ENCODE assay signal across 8 mouse cellular contexts in genomic region chr10:61536130-61537035, GRCm38 (mm10). TPM values are rescaled to one million over a fixed set of nuclear protein-coding genes. Genes with fewer than 3 reads are reported as not detected.
DNase-seq lines count a peak whose midpoint lies in the region; ATAC-seq lines count a peak whose summit lies in the region.

No protein-coding gene starts in this region.

- H3K9ac ChIP-seq in embryonic facial prominence, embryonic 14.5 days (ENCODE audit: low read depth, low read length): no peak overlapping the region
- peak overlapping the region; percentile 56 for H3K9ac ChIP-seq in heart, embryonic 14.5 days (ENCODE audit: low read length)
- H3K9ac ChIP-seq in kidney, embryonic 15.5 days: no peak overlapping the region
- no peak overlapping the region for H3K9ac ChIP-seq in stomach, embryonic 14.5 days (replicated peaks; ENCODE audit: low read depth, low read length)

- DNase-seq in thymus, postnatal 4 days: peak; percentile 19
- DNase-seq in thymus, postnatal 10 days (ENCODE audit: low spot score in 2 of 2): no peak
- peak; percentile 88 for DNase-seq in embryonic facial prominence, embryonic 14.5 days (ENCODE audit: low spot score)
- DNase-seq in thymus, postnatal 0 days (ENCODE audit: low spot score): no peak

- H3K4me2 ChIP-seq in embryonic facial prominence, embryonic 14.5 days (ENCODE audit: low read depth, low read length): peak overlapping the region; percentile 34
- H3K4me2 ChIP-seq in heart, embryonic 14.5 days (ENCODE audit: low read length): peak overlapping the region; percentile 51
- H3K4me2 ChIP-seq in kidney, embryonic 15.5 days: peak overlapping the region; percentile 29
- H3K4me2 ChIP-seq in stomach, embryonic 14.5 days (replicated peaks; ENCODE audit: low read depth, low read length): 0 out of 2 replicates have a peak overlapping the region, but pooled peaks have one; percentile 10

- H3K27ac ChIP-seq in embryonic facial prominence, embryonic 14.5 days (replicated peaks; ENCODE audit: low read depth, low read length): peak overlapping the region; percentile 72
- H3K27ac ChIP-seq in heart, embryonic 14.5 days (replicated peaks in 1 of 2; ENCODE audit: control insufficient read depth in 1 of 2, insufficient read depth in 1 of 2, low read depth in 2 of 2, low read length in 2 of 2): peak overlapping the region; percentile 63 to 92
- peak overlapping the region; percentile 70 for H3K27ac ChIP-seq in kidney, embryonic 15.5 days
- peak overlapping the region; percentile 52; the same call in 1 of the 2 replicates for H3K27ac ChIP-seq in stomach, embryonic 14.5 days (ENCODE audit: low read length)

- 23% methylated on average over 15 of the region's 20 CpGs for WGBS in embryonic facial prominence, embryonic 14.5 days
- WGBS in heart, embryonic 14.5 days: 11% methylated on average over 20 of the region's 20 CpGs
- WGBS in kidney, embryonic 15.5 days: 19% methylated on average over 20 of the region's 20 CpGs
- 27% methylated on average over 20 of the region's 20 CpGs for WGBS in stomach, embryonic 14.5 days

- no peaks in the 10 kb centered on the region for H3K36me3 ChIP-seq in embryonic facial prominence, embryonic 14.5 days (ENCODE audit: control insufficient read depth, insufficient read depth, low read length)
- H3K36me3 ChIP-seq in heart, embryonic 14.5 days (ENCODE audit: control insufficient read depth, insufficient read depth, low read length): no peaks in the 10 kb centered on the region
- no peaks in the 10 kb centered on the region for H3K36me3 ChIP-seq in kidney, embryonic 15.5 days
- no peaks in the 10 kb centered on the region for H3K36me3 ChIP-seq in megakaryocyte, embryonic 14.5 days (replicated peaks; ENCODE audit: low read length)
- H3K36me3 ChIP-seq in stomach, embryonic 14.5 days (ENCODE audit: control insufficient read depth, insufficient read depth, low read length): no peaks in the 10 kb centered on the region

- peaks cover 24% of the 10 kb centered on the region for H3K4me1 ChIP-seq in embryonic facial prominence, embryonic 14.5 days (ENCODE audit: control insufficient read depth, insufficient read depth, low read length)
- peaks cover 24 to 33% of the 10 kb centered on the region in 2 experiments for H3K4me1 ChIP-seq in heart, embryonic 14.5 days (ENCODE audit: control insufficient read depth in 2 of 2, insufficient read depth in 2 of 2, low read length in 2 of 2)
- peaks cover 33% of the 10 kb centered on the region for H3K4me1 ChIP-seq in kidney, embryonic 15.5 days
- peaks cover 14% of the 10 kb centered on the region for H3K4me1 ChIP-seq in megakaryocyte, embryonic 14.5 days
- H3K4me1 ChIP-seq in stomach, embryonic 14.5 days (ENCODE audit: control insufficient read depth, insufficient read depth, low read length): peaks cover 24% of the 10 kb centered on the region

- H3K27me3 ChIP-seq in embryonic facial prominence, embryonic 14.5 days (replicated peaks; ENCODE audit: control insufficient read depth, insufficient read depth, low read length): no peaks in the 10 kb centered on the region
- no peaks in the 10 kb centered on the region for H3K27me3 ChIP-seq in heart, embryonic 14.5 days (ENCODE audit: control insufficient read depth, insufficient read depth, low read length)
- no peaks in the 10 kb centered on the region for H3K27me3 ChIP-seq in kidney, embryonic 15.5 days
- H3K27me3 ChIP-seq in megakaryocyte, embryonic 14.5 days (replicated peaks): no peaks in the 10 kb centered on the region
- no peaks in the 10 kb centered on the region for H3K27me3 ChIP-seq in stomach, embryonic 14.5 days (ENCODE audit: control insufficient read depth, insufficient read depth, low read length)

- no peak overlapping the region for H3K4me3 ChIP-seq in embryonic facial prominence, embryonic 14.5 days (ENCODE audit: low read depth, low read length)
- H3K4me3 ChIP-seq in heart, embryonic 14.5 days (ENCODE audit: control insufficient read depth in 1 of 2, insufficient read depth in 1 of 2, low read depth in 1 of 2, low read length in 2 of 2): peak overlapping the region in 1 of 2 experiments; percentile 2; a peak in 1 of 4 replicates
- no peak overlapping the region for H3K4me3 ChIP-seq in kidney, embryonic 15.5 days (replicated peaks)
- peak overlapping the region; percentile 3 for H3K4me3 ChIP-seq in megakaryocyte, embryonic 14.5 days (replicated peaks)
- no peak overlapping the region for H3K4me3 ChIP-seq in stomach, embryonic 14.5 days (ENCODE audit: low read depth, low read length)

- peak; percentile 82 for ATAC-seq in embryonic facial prominence, embryonic 14.5 days (ENCODE audit: low read depth)
- peak; percentile 57 for ATAC-seq in heart, embryonic 14.5 days (ENCODE audit: insufficient number of reproducible peaks, insufficient read depth, low FRiP score, low read depth)
- peak; percentile 71 for ATAC-seq in kidney, embryonic 15.5 days (replicated peaks; ENCODE audit: low FRiP score)
- ATAC-seq in stomach, embryonic 14.5 days (ENCODE audit: insufficient number of reproducible peaks, insufficient read depth, low FRiP score, low read depth): peak; percentile 66

- H3K9me3 ChIP-seq in embryonic facial prominence, embryonic 14.5 days (ENCODE audit: control insufficient read depth, low read length): no peaks in the 10 kb centered on the region
- no peaks in the 10 kb centered on the region for H3K9me3 ChIP-seq in heart, embryonic 14.5 days (ENCODE audit: control insufficient read depth, low read length)
- H3K9me3 ChIP-seq in kidney, embryonic 15.5 days (replicated peaks): no peaks in the 10 kb centered on the region
- H3K9me3 ChIP-seq in megakaryocyte, embryonic 14.5 days: no peaks in the 10 kb centered on the region
- no peaks in the 10 kb centered on the region for H3K9me3 ChIP-seq in stomach, embryonic 14.5 days (ENCODE audit: control insufficient read depth, low read depth, low read length)

RNA-seq across cellular contexts. Expression of gene Npffr1, which starts 58.9 kb away (rescaled TPM):
- 0.06 and 0.08 TPM in 2 replicates for polyA plus RNA-seq in embryonic facial prominence, embryonic 14.5 days (2014; fragmentation: Nextera tagmentation; extraction: Ambion mirVana)
- polyA plus RNA-seq in heart, embryonic 14.5 days (2014; fragmentation: Nextera tagmentation; extraction: Ambion mirVana): 0.05 TPM in 1 of 2 replicates, not detected in the other
- polyA plus RNA-seq in kidney, embryonic 15.5 days (2015; fragmentation: Nextera tagmentation; extraction: Ambion mirVana): 0.12 and 0.21 TPM in 2 replicates
- polyA plus RNA-seq in megakaryocyte, embryonic 14.5 days (2012; ENCODE audit: insufficient read depth, low replicate concordance): 0.09 TPM in 1 of 2 replicates, not detected in the other
- not detected in 2 replicates for polyA plus RNA-seq in stomach, embryonic 14.5 days (2014; fragmentation: Nextera tagmentation; extraction: Ambion mirVana)
- 0.04 TPM in 2 replicates for polyA plus RNA-seq in thymus, postnatal 0 days (2015; fragmentation: Nextera tagmentation; extraction: Ambion mirVana)

Comparison
In these comparisons a context has a peak if more than half of its experiments do, and no peak if none do; other contexts are left out.
1. DNase-seq: peak in thymus, postnatal 4 days (single experiment) and embryonic facial prominence, embryonic 14.5 days (single experiment); none in thymus, postnatal 10 days (0 of 2) and thymus, postnatal 0 days (single experiment).
2. Peak in every context shown above with its lines, with median percentiles within 50 percentile points of each other: ATAC-seq, H3K27ac ChIP-seq and H3K4me2 ChIP-seq.